Mouse (Mus musculus) liver, adult 2 months (tissue): Measurements from ENCODE around the gene Olfml2b.

ENCODE experiments used
- CTCF ChIP-seq: fragments of 200-500 bp; IDR thresholded peaks from 2 replicates; pipeline ENCODE4 v1.5.1; 2011; ENCODE audit warnings: low read depth, low read length, control low read depth
- POLR2A ChIP-seq: fragments of 200-500 bp; IDR thresholded peaks from 2 replicates; pipeline ENCODE4 v1.6.1; 2011; ENCODE audit warnings: low read length, control low read depth; ENCODE audit not compliant: insufficient read depth; ENCODE audit errors: extremely low read depth

DNA sequence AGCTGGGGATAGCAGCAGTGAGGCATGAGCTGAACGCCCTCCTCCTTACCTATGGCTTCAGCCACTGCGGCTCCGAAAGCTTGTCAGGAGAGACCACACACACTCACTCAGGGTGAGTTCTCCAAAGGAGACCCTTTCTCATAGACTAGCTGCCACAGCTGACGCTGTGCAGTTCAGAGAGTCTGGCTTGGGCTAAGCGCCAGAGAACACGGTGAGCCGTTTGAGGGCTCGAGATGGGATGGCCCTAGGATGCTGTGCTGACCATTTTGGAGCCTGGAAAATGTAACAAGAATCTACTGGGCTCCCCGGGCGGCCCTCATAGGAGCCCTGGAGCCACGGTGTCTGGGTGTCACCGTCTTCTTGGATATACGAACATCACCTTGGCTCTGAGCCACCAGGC is 14.9 kb downstream of the Olfml2b start:
- TF ChIP-seq POLR2A (no peak), CTCF (no peak)
